Mouse (Mus musculus) ES-Bruce4 (cell line): Measurements from ENCODE around the gene Dpy30.

Experiments used
- EP300 ChIP-seq: IDR thresholded peaks from 2 replicates; pipeline ENCODE4 v1.6.1; 2011; ENCODE audit warnings: low read depth, low read length; ENCODE audit not compliant: insufficient read depth
- POLR2A ChIP-seq: IDR thresholded peaks from one replicate; pipeline ENCODE4 v1.8.1; 2011; ENCODE audit warnings: low read length; ENCODE audit not compliant: insufficient read depth

DNA sequence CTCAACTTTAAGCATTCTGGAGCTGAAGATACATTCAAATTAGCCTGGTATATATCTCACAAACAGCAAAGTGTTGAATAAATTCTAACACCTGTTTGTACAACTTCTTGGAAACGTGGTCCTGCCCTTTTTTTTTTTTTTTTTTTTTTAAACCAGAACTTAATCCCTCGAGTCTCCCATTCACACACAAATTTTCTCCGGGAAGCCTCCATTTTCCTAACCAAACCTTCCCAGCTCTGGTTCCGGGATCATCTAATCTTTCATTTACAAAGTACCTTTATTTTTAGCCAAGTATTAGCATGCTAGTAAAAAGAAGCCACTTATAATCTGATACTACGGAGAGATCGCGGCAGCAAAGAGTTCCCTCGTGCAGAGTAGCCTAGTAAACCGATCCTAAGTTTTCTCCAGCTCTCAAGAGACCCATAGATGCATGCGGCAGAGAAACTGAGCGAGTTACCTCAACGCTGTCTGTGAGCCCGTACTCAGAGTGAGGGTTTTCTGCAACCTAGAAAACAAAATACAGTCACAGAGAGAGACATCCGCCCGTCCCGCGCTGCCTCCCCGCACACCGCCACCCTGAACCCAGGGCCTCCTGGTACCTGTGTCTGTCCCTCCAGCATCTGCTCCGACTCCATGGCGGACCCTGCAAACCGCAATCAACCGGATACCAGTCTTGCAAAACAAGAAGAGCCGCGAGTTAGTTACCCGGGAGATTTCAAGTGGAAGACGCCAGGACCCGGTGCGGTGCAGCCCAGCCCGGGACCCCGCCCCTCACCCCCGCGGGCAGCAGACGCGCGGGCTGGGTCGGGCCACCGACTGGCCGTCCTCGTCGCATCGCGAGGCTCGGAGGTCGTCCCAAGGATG, 8.1 kb downstream of the Dpy30 start:
- TF ChIP-seq EP300, result no peak
- TF ChIP-seq POLR2A, result no peak
